Mouse (Mus musculus) heart, embryonic 16.5 days (tissue): ENCODE results near the gene Prkn. TPM values are rescaled to one million over a fixed set of nuclear protein-coding genes. Genes with fewer than 3 reads are reported as not detected.

Experiments used
- ATAC-seq: fragments of 200-750 bp; cut with Nextera tagmentation; replicated peaks from 2 replicates; pipeline ENCODE4 v1.8.0; 2017; ENCODE audit warnings: moderate number of reproducible peaks; ENCODE audit not compliant: insufficient read depth, low FRiP score; ENCODE audit errors: extremely low read depth
- H3K27ac ChIP-seq: fragments of 300-500 bp; sonication (generic); 2 replicates; pipeline ENCODE4 v1.5.1; 2014; ENCODE audit warnings: mild to moderate bottlenecking, low read length, control low read depth, moderate library complexity
- H3K27me3 ChIP-seq: fragments of 300-500 bp; sonication (generic); 2 replicates; pipeline ENCODE4 v1.6.1; 2014; ENCODE audit warnings: low read length, mixed read lengths; ENCODE audit not compliant: control insufficient read depth, insufficient read depth
- H3K36me3 ChIP-seq: fragments of 300-500 bp; sonication (generic); 2 replicates; pipeline ENCODE4 v1.6.1; 2014; ENCODE audit not compliant: control insufficient read depth, insufficient read depth
- H3K4me1 ChIP-seq: fragments of 300-500 bp; sonication (generic); 2 replicates; pipeline ENCODE4 v1.6.1; 2014; ENCODE audit warnings: low read length, mixed read lengths; ENCODE audit not compliant: control insufficient read depth, insufficient read depth
- H3K4me2 ChIP-seq: fragments of 300-500 bp; sonication (generic); 2 replicates; pipeline ENCODE4 v1.6.1; 2014; ENCODE audit warnings: low read depth, mild to moderate bottlenecking, control low read depth, low read length
- H3K4me3 ChIP-seq: fragments of 300-500 bp; sonication (generic); 2 replicates; pipeline ENCODE4 v1.5.1; 2014; ENCODE audit warnings: mild to moderate bottlenecking, control low read depth, low read length
- H3K9ac ChIP-seq: fragments of 300-500 bp; sonication (generic); 2 replicates; pipeline ENCODE4 v1.6.1; 2014; ENCODE audit warnings: low read length, control low read depth
- H3K9me3 ChIP-seq: fragments of 300-500 bp; sonication (generic); replicated peaks from 2 replicates; pipeline ENCODE4 v1.6.1; 2016; ENCODE audit warnings: low read length; ENCODE audit not compliant: control insufficient read depth
- WGBS: fragments of 180-500 bp; shearing (Covaris S2); extraction: QIAGEN DNeasy Blood & Tissue Kit; methylation state at CpG from one replicate; pipeline ENCODE4 v1.1.7; 2014; 5-methylcytosine and 5-hydroxymethylcytosine counted together
- polyA plus RNA-seq: library from polyadenylated mRNA; unstranded; fragments of >200 nt; fragmentation: Nextera tagmentation; extraction: Ambion mirVana; gene quantifications from 2 replicates; pipeline ENCODE4 v1.2.1, GENCODE M21; 2015

The Prkn gene
- polyA plus RNA-seq, 1 experiment from 2014 or later: 2.4 TPM

DNA sequence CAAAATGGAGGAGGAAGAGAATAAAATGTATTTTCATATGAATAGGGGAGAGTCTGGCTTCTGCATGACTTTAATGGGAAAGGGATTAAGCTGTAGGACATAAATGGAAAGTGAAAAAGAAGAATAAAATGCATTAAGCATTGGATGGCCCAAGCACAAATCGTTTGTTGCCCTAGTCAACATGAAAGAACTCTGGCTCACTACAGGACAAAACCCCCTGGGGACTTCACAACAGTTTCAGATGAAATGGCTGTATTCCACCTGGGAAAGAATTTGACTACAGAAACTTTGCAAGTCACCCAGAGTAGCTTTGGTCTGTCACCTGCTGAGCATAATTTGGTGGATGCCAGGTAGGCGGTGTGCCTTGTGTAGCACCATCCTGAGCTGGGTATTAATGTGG, 925.4 kb downstream of the Prkn start:
- WGBS: 42% methylated on average over 2 of the region's 2 CpGs
- no peak overlapping the region for H3K4me2 ChIP-seq
- H3K27ac ChIP-seq: no peak overlapping the region
- H3K36me3 ChIP-seq: no peaks in the 10 kb centered on the region
- H3K9ac ChIP-seq: no peak overlapping the region
- no peaks in the 10 kb centered on the region for H3K27me3 ChIP-seq
- no peaks in the 10 kb centered on the region; the same call in 1 of the 2 replicates for H3K9me3 ChIP-seq
- no peak overlapping the region for H3K4me3 ChIP-seq
- ATAC-seq: no peak
- H3K4me1 ChIP-seq: no peaks in the 10 kb centered on the region

DNA sequence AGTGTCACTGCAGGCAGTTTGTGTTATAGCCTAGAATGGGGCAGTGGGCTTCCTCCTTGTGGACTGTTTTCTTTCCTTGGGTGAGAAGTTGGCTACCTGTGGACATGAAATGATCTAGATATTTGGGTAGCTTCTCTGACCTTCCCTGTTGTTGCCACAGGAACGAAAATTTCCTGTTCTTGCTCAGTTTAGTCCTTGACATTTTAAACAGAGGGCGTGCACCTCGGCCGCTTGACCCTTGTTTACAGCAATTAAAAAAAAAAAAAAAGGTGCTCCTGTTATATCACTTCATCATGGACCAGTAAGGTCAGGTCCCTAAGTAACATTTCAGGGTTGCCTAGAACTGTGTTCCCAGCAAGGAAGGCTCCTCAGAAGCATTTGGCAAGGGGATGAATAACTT, 927.1 kb downstream of the Prkn start:
- Histone ChIP-seq H3K9me3 (no peaks in the 10 kb centered on the region), H3K4me2 (no peak overlapping the region), H3K27me3 (no peaks in the 10 kb centered on the region), H3K4me3 (no peak overlapping the region), H3K4me1 (no peaks in the 10 kb centered on the region), H3K27ac (no peak overlapping the region), H3K9ac (no peak overlapping the region), H3K36me3 (no peaks in the 10 kb centered on the region)
- 73% methylated on average over 4 of the region's 4 CpGs for WGBS
- ATAC-seq: no peak

DNA sequence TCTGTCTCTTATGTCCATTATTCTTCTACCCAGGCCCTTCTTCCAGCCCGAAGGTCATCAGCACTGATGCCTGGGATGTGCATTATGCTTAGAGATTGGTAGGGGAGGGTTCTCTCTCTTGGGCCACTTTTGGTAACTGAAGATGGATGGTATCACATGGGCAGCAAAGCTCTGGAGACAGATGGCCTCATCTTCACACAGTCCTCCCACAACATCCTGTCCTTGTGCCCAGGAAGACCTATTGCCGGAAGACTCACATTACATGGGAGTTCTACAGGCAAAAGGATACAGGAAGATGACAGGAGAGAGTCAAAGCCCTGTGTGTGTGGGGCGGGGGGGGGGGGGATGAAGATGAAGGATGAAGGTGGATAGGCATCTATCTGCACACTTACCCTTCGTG, 928.2 kb downstream of the Prkn start:
- ATAC-seq: no peak
- no peak overlapping the region for H3K9ac ChIP-seq

DNA sequence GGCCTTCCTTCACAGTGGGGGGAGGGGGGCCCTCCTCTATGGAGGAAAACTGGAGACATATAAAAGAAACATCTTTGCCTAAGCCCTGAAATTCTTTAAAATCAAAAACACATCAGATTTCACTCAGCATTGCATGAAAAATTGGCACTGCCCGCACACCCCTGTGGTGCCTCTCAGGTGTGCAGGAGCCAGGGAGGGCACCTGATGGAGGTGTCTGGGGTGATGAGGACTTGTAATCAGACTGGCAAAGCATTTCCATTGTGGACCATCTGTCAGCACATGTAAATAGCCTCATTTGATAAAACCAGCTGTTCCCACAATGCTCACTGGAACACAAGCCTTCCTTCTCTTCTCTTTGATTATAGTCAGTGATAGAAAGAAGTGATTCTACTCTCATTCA, 928.8 kb downstream of the Prkn start:
- H3K27me3 ChIP-seq: no peaks in the 10 kb centered on the region
- WGBS: 93% methylated on average over 1 of the region's 1 CpGs
- H3K9me3 ChIP-seq: no peaks in the 10 kb centered on the region
- no peak overlapping the region for H3K27ac ChIP-seq
- H3K4me2 ChIP-seq: no peak overlapping the region
- no peaks in the 10 kb centered on the region for H3K36me3 ChIP-seq
- H3K4me3 ChIP-seq: no peak overlapping the region
- no peak overlapping the region for H3K9ac ChIP-seq
- ATAC-seq: no peak
- no peaks in the 10 kb centered on the region for H3K4me1 ChIP-seq

More for the DNA sequence above, 928.2 kb downstream of the Prkn start:
- Histone ChIP-seq H3K4me1 (no peaks in the 10 kb centered on the region), H3K9me3 (no peaks in the 10 kb centered on the region), H3K4me3 (no peak overlapping the region), H3K36me3 (no peaks in the 10 kb centered on the region), H3K27me3 (no peaks in the 10 kb centered on the region), H3K27ac (no peak overlapping the region), H3K4me2 (no peak overlapping the region)
- 70% methylated on average over 4 of the region's 4 CpGs for WGBS

DNA sequence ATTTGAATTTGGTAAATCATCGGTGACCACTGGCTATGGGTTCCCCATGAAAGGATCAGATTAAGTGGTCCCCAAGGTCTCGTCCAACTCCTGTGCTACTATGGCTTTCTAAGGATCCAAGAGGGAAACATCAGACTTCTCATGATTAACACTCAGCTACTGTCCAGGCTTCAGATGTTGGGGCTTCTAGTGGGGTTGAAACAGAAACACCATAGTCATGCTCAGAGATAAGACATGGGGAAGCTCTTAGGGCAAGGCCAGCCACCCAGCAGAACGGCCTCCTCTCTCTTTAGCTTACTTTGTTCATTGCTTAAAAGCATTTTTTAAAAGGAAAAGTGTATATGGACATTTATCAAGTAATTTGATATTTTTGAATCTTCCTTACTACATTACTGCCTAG, 929.3 kb downstream of the Prkn start:
- ATAC-seq: no peak
- Histone ChIP-seq H3K9me3 (no peaks in the 10 kb centered on the region), H3K9ac (no peak overlapping the region), H3K4me2 (no peak overlapping the region), H3K27ac (no peak overlapping the region), H3K27me3 (no peaks in the 10 kb centered on the region), H3K36me3 (no peaks in the 10 kb centered on the region), H3K4me1 (no peaks in the 10 kb centered on the region), H3K4me3 (no peak overlapping the region)
- WGBS: 68% methylated on average over 3 of the region's 3 CpGs

DNA sequence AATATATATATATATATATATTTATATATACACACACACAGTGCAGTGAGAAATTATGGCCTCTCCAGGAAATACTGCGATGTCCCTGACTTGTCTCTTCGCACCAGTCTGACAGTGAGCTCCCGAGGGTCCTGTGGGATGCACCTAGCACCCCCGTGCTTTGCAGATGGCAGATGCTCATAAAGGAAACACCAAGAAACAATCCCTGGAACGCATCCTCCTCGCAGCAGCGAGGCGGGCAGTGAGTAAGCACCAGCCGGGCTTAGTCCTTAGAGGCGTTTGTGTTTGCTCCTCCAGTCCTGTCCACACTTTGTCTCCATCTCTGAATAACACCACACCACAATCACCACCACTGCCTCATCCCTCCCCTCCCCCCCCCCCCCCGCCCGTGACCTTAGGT, 939.4 kb downstream of the Prkn start:
- H3K27ac ChIP-seq: no peak overlapping the region
- no peaks in the 10 kb centered on the region for H3K36me3 ChIP-seq
- no peaks in the 10 kb centered on the region for H3K4me1 ChIP-seq
- ATAC-seq: no peak
- no peak overlapping the region for H3K4me3 ChIP-seq
- no peaks in the 10 kb centered on the region for H3K27me3 ChIP-seq
- no peak overlapping the region for H3K9ac ChIP-seq
- no peak overlapping the region for H3K4me2 ChIP-seq
- H3K9me3 ChIP-seq: no peaks in the 10 kb centered on the region
- WGBS: 75% methylated on average over 10 of the region's 12 CpGs

DNA sequence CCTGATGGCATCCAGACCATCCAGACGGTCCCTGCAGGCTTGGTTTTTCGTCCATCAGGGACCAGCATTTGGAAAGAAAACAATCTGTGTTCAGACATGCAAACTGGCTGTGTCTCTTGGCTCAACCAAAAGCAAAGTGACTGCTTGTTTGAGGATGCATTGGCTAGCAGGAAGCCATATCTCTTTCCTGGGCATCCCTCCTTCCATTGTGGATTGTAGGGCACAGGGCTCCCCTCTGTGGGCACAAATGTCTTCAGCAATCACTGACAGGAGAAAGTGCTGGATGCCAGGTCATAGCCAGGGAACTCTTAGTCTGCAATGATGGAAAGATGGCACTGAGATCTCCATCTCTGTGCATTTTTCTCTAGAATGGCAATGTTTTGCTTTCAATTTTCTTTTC, 939.8 kb downstream of the Prkn start:
- H3K4me2 ChIP-seq: no peak overlapping the region
- 48% methylated on average over 2 of the region's 2 CpGs for WGBS
- H3K27ac ChIP-seq: no peak overlapping the region
- no peaks in the 10 kb centered on the region for H3K4me1 ChIP-seq
- H3K9me3 ChIP-seq: no peaks in the 10 kb centered on the region
- H3K4me3 ChIP-seq: no peak overlapping the region
- ATAC-seq: no peak
- H3K27me3 ChIP-seq: no peaks in the 10 kb centered on the region
- H3K36me3 ChIP-seq: no peaks in the 10 kb centered on the region
- no peak overlapping the region for H3K9ac ChIP-seq

DNA sequence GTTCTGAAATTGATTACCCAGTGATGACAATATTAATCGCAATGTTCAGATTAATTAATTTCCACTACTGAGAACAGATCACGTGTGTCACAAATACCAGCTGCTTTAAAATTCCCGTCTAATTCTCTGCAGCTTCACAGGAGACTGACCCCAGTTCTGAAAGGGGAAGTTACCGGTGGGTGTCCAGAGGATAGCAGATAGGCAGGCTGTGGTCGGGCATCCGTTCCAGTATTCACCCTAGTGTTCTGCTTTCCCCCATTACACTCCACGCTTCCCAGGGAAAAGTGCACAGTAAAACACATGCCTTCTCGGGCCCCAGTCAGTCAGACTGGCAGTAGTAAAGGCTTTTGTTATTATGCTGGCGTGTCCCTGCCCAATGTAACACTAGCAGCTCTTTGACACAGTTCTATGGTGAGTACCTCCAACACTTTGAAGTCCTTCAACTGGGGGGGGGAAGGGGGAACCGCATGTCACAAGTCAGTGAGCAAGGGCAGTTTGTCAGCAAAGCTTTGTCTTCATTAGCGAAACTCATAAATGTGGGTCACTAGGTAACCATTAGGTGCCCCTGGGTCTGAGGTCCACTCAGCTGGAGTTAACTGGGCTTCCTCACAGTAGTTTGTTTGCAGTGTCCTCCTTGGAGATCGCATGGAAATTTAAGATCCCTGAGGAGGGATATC, 940.8 kb downstream of the Prkn start:
- ATAC-seq: no peak

DNA sequence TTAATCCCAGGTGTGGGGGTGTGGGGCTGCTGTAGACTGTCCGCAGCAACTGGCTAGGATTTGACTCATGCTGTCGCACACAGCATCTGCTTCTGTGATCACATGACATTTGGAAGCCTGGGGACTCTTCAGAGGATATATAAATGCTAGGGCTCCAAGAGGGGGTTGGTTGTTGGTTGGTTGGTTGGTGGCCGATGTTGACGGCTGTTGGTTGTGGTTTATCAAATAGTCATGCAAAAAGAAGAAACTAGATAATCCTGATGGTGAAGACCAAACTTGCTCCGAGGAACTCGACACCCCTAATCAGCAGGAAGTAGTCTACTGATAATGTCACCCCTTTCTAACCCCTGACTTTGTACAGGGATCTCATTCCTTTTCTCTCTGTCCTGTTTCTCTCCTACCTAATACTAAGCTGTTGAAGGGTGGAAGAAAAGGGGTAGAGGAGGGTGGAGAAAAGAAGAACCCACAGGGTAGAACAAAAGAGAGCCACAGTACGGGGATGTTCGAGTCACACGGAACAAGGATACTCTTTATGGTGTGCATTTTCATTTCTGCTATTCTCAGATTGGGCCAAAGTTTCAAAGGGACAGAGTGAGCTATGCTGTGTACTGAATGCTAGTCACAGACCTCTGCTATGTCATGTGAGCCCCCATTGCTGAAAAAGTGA, 948.2 kb downstream of the Prkn start:
- ATAC-seq: no peak
- 53% methylated on average over 9 of the region's 9 CpGs for WGBS
- no peaks in the 10 kb centered on the region for H3K36me3 ChIP-seq
- no peak overlapping the region for H3K4me3 ChIP-seq
- no peaks in the 10 kb centered on the region for H3K4me1 ChIP-seq
- no peak overlapping the region for H3K9ac ChIP-seq
- H3K27me3 ChIP-seq: no peaks in the 10 kb centered on the region
- H3K27ac ChIP-seq: no peak overlapping the region
- no peak overlapping the region for H3K4me2 ChIP-seq
- no peaks in the 10 kb centered on the region for H3K9me3 ChIP-seq

More for the DNA sequence above, 940.8 kb downstream of the Prkn start:
- Histone ChIP-seq H3K9me3 (no peaks in the 10 kb centered on the region), H3K9ac (no peak overlapping the region), H3K27ac (no peak overlapping the region), H3K4me3 (no peak overlapping the region), H3K27me3 (no peaks in the 10 kb centered on the region), H3K4me2 (no peak overlapping the region), H3K36me3 (no peaks in the 10 kb centered on the region), H3K4me1 (no peaks in the 10 kb centered on the region)
- WGBS: 71% methylated on average over 12 of the region's 12 CpGs
